Mouse (Mus musculus) stomach, embryonic 14.5 days (tissue): ENCODE results near the gene Heyl. TPM values are rescaled to one million over a fixed set of nuclear protein-coding genes. Genes with fewer than 3 reads are reported as not detected.
A peak's percentile ranks its signal among the peaks of the same experiment; 100 is the strongest.
"Not testable (repeated sequence)": the region's sequence is repeated elsewhere in the genome, so short reads cannot be mapped to it uniquely, and the experiment has no call there.

Source experiments
- ATAC-seq: fragments of 200-750 bp; cut with Nextera tagmentation; 2 replicates; pipeline ENCODE4 v1.8.0; 2017; ENCODE audit warnings: low read depth, moderate TSS enrichment; ENCODE audit not compliant: insufficient number of reproducible peaks, insufficient read depth, low FRiP score
- H3K27ac ChIP-seq: fragments of 300-500 bp; sonication (generic); 2 replicates; pipeline ENCODE4 v1.5.1; 2014; ENCODE audit warnings: mild to moderate bottlenecking, low read length, moderate library complexity, mixed read lengths
- H3K27me3 ChIP-seq: fragments of 300-500 bp; sonication (generic); 2 replicates; pipeline ENCODE4 v1.6.1; 2014; ENCODE audit warnings: low read length, control low read depth, mixed read lengths; ENCODE audit not compliant: control insufficient read depth, insufficient read depth
- H3K36me3 ChIP-seq: fragments of 300-500 bp; sonication (generic); 2 replicates; pipeline ENCODE4 v1.6.1; 2014; ENCODE audit warnings: mild to moderate bottlenecking, control low read depth, low read length, moderate library complexity, mixed read lengths; ENCODE audit not compliant: control insufficient read depth, insufficient read depth
- H3K4me1 ChIP-seq: fragments of 300-500 bp; sonication (generic); 2 replicates; pipeline ENCODE4 v1.6.1; 2014; ENCODE audit warnings: low read length, control low read depth, mixed read lengths; ENCODE audit not compliant: control insufficient read depth, insufficient read depth
- H3K4me2 ChIP-seq: fragments of 300-500 bp; sonication (generic); replicated peaks from 2 replicates; pipeline ENCODE4 v1.6.1; 2014; ENCODE audit warnings: low read depth, low read length, control low read depth
- H3K4me3 ChIP-seq: fragments of 300-500 bp; sonication (generic); 2 replicates; pipeline ENCODE4 v1.5.1; 2014; ENCODE audit warnings: low read depth, low read length, control low read depth
- H3K9ac ChIP-seq: fragments of 300-500 bp; sonication (generic); replicated peaks from 2 replicates; pipeline ENCODE4 v1.6.1; 2014; ENCODE audit warnings: low read depth, mild to moderate bottlenecking, control low read depth, low read length, moderate library complexity, mixed read lengths
- H3K9me3 ChIP-seq: fragments of 300-500 bp; sonication (generic); 2 replicates; pipeline ENCODE4 v1.6.1; 2016; ENCODE audit warnings: low read depth, low read length, control low read depth; ENCODE audit not compliant: control insufficient read depth
- WGBS: fragments of 180-500 bp; shearing (Covaris S2); extraction: QIAGEN DNeasy Blood & Tissue Kit; methylation state at CpG from one replicate; pipeline ENCODE4 v1.1.7; 2014; 5-methylcytosine and 5-hydroxymethylcytosine counted together
- polyA plus RNA-seq: library from polyadenylated mRNA; unstranded; fragments of >200 nt; fragmentation: Nextera tagmentation; extraction: Ambion mirVana; gene quantifications from 2 replicates; pipeline ENCODE4 v1.2.1, GENCODE M21; 2014

Gene Heyl
- polyA plus RNA-seq, 1 experiment from 2014 or later = 20.6 TPM

DNA sequence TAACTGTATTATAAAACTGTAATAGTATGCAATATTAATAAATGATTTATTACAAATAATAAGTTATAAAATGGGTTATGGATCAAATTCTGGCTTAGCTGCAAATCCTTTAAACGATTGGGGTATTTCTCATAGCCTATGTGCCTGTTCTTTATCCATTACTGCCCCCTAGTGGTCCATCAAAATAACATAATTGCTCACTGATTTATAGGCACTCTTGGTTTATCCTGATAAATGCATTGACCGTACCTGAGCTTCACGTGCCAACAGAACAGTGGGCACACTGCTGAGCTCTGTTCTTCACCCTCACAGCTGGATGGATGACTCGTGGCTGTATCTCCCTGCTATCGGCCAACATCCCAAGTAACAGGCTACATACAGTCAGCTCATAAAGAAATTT is 21.3 kb downstream of the Heyl start:
- H3K27me3 ChIP-seq = no peaks in the 10 kb centered on the region
- H3K9me3 ChIP-seq = no peaks in the 10 kb centered on the region
- peaks cover under 1% of the 10 kb centered on the region; the same call in 1 of the 2 replicates for H3K4me1 ChIP-seq
- no peak for ATAC-seq
- H3K9ac ChIP-seq = no peak overlapping the region
- H3K4me2 ChIP-seq = no peak overlapping the region
- H3K4me3 ChIP-seq = no peak overlapping the region
- WGBS = 16% methylated on average over 5 of the region's 5 CpGs
- no peaks in the 10 kb centered on the region for H3K36me3 ChIP-seq
- H3K27ac ChIP-seq = no peak overlapping the region

DNA sequence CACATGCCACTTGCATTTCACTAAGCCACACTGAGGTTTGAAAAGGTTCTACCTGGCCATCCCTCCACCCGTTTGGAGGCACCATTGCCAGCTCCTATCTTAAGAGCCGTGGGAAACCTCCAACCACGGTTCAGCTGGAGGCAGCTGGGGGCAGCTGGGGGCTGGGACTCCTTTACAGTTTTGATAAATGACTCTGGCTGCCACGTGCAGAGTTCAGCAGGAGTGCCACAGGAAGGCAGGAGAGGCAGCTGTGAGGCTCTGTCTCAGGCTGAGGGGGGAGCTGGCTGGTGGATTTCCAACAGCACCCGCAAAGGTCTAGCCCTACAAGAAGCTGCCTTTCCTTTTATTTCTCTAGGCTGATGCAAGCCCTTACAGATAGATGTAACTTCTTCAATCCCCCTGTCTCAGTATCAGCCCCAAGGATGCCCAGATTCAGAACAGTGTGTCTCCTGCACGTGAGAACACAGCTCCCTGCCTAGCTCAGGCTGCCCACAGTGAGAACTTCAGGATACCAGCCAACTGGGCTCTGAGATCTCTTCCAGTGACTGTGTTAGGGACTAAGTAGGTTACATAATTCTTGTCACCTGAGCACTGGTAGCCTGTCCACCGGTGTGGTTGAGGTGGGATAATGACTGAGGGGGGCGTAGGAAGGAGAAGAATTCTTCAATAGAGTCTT is 26.9 kb downstream of the Heyl start:
- Histone ChIP-seq H3K9me3 (no peaks in the 10 kb centered on the region), H3K27ac (no peak overlapping the region), H3K27me3 (no peaks in the 10 kb centered on the region), H3K9ac (no peak overlapping the region), H3K4me3 (no peak overlapping the region), H3K36me3 (no peaks in the 10 kb centered on the region), H3K4me1 (peaks cover 13% of the 10 kb centered on the region), H3K4me2 (no peak overlapping the region)
- ATAC-seq = peak; percentile 91
- WGBS = 18% methylated on average over 8 of the region's 8 CpGs

DNA sequence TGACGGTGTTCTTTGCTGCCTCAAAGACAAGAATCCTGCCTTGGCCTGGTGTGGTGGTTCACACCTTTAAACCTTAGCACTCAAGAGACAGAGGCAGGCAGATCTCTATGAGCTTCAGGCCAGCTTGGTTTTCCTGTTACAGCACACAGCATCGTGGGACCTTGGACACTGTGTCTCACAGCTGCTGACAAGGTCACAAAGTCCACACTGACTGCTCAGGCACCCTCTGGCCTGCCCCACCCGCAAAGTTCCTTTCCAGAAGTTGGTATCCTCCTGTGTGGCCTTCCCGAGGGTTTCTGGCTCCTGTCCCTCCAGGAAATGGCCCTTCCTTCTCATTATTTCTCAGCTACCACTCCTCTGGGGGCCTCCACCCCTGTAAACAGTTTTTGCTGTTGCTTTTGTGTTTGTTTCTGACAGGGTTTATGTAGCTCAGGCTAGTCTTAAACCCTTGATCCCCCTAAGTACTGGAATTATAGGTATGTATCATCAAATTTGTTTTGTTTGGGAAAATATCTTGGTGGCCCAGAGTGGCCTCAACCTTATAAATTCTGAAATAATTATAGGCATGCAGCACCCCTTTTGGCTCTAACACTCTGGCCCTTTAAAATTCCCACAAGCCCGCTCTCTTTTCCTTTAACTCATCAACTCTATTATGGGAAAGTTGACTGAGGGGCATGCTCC is 28.5 kb downstream of the Heyl start, which contains the start of gene Pabpc4:
Pabpc4 (plus strand) TSS at position 631 of the 681 bp plus-strand sequence.
- no peak within 1 kb of the TSS for H3K4me2 ChIP-seq
- no peak within 1 kb of the TSS for H3K9ac ChIP-seq
- no peak within 1 kb of the TSS for H3K27ac ChIP-seq
- H3K4me3 ChIP-seq = no peak within 1 kb of the TSS
- WGBS = 64% methylated on average over 5 of the region's 5 CpGs
- no peak for ATAC-seq
- no peaks in the 10 kb centered on the region for H3K27me3 ChIP-seq
- peaks cover 13% of the 10 kb centered on the region for H3K4me1 ChIP-seq
- no peaks in the 10 kb centered on the region for H3K9me3 ChIP-seq
- no peaks in the 10 kb centered on the region for H3K36me3 ChIP-seq

DNA sequence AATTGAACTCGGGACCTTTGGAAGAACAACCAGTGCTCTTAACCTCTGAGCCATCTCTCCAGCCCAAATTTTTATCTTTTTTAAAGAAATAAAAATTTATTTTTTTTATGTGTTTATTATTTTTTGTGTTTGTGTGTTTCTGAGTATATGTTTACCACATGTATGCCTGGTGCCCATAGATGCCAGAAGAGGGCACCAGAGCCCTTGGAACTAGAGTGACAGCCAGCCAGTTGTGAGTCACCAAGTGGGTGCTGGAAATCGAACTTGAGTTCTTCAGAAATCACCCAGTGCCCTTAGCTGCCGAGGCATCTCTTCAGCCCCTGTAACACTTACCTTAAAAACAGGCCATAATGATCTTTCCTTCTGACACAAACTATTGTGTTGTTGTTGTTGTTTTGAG is 37.7 kb downstream of the Heyl start:
- H3K9me3 ChIP-seq = no peaks in the 10 kb centered on the region
- no peaks in the 10 kb centered on the region for H3K27me3 ChIP-seq
- H3K27ac ChIP-seq = no peak overlapping the region
- no peaks in the 10 kb centered on the region for H3K4me1 ChIP-seq
- no peak for ATAC-seq
- no peak overlapping the region for H3K9ac ChIP-seq
- H3K36me3 ChIP-seq = no peaks in the 10 kb centered on the region
- no peak overlapping the region for H3K4me2 ChIP-seq
- WGBS = 90% methylated on average over 3 of the region's 3 CpGs
- H3K4me3 ChIP-seq = no peak overlapping the region

DNA sequence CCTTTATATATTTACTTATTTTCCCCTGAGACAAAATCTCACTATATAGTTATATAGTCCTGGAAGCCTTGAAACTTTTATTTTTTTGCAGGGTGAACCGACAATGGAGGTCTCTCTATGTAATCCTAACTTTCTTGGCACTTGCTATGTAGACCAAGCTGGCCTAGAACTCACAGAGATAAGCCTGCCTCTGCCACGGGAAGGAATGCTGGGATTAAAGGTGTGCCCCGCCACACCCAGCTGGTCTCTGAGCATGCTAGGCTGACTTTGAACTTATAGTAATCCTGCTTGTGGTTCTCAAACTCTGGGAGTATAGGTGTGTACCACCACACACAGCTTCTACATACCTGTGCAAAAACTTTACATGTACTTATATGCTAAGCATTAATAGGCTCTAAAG is 46.8 kb downstream of the Heyl start:
- Histone ChIP-seq H3K4me2 (no peak overlapping the region), H3K27me3 (no peaks in the 10 kb centered on the region), H3K36me3 (no peaks in the 10 kb centered on the region), H3K9me3 (no peaks in the 10 kb centered on the region), H3K27ac (no peak overlapping the region), H3K9ac (no peak overlapping the region), H3K4me1 (peaks cover 13% of the 10 kb centered on the region; the same call in 1 of the 2 replicates), H3K4me3 (no peak overlapping the region)
- no peak for ATAC-seq
- 73% methylated on average over 3 of the region's 3 CpGs for WGBS

DNA sequence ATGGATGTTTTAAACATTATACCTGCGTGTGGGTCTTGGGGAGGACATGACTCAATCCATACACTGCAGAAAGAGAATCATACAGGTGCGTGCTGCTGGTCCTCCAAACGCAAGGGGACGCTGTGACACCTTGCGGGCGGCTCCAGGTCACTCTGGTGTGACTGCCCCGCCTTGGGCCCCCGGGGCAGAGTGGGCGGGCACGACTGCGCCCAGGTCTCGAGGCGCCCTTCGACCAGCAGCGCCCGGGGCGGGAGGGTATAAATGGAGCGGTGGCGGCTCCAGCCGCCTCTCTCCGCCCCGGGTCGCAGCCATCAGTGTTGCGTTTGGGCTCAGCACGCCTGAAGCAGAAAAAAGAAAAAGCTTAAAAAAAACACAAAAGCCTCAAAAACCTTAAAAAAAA is 49.1 kb downstream of the Heyl start:
- WGBS = under 1% methylated on average over 25 of the region's 25 CpGs
- no peak overlapping the region; the same call in 1 of the 2 replicates for H3K4me2 ChIP-seq
- no peaks in the 10 kb centered on the region for H3K9me3 ChIP-seq
- no peaks in the 10 kb centered on the region for H3K27me3 ChIP-seq
- H3K4me1 ChIP-seq = peaks cover 21% of the 10 kb centered on the region; the same call in 1 of the 2 replicates
- peaks cover 8% of the 10 kb centered on the region for H3K36me3 ChIP-seq
- H3K9ac ChIP-seq = 0 out of 2 replicates have a peak overlapping the region, but pooled peaks have one; percentile 30
- peak overlapping the region; percentile 17; the same call in 1 of the 2 replicates for H3K27ac ChIP-seq
- ATAC-seq = peak; percentile 94
- peak overlapping the region; percentile 49 for H3K4me3 ChIP-seq

DNA sequence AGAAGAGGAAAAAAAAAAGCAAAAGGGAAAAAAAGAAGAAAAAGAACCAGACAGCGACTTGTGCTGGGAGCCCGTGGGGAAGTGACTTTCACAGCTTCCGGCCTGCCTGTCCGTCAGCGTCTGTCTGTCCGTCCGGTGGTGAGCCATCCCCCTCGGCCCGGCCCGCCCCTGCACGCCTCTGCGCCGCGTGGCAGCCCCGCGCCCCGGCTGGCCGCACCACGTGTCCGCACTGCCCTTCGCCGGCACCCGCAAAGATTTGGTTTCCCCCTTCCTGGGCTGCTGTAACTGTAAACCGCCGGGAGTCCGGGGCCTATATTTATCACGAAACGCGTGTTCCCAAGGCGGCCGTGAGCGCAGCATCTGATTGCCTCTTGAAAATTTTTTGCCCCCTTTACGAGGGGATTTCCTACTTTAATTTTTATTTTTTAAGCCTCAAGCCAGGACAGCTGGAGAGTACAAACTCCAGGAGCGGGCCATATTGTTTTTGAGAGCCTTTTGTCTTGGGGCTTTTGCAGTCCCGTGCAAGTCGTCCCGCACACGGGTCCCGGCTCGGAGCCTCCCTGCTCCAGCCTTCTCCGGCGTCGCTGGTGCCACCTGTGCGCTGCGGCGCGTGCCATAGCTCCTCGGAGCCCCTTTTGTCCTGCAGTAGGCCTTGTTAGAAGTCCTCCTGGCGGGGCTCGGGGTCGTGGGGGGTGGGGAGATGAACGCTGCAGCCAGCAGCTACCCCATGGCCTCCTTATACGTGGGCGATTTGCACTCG is 49.7 kb downstream of the Heyl start:
- Histone ChIP-seq H3K4me1 (peaks cover 21% of the 10 kb centered on the region; the same call in 1 of the 2 replicates), H3K4me3 (peak overlapping the region; percentile 49), H3K36me3 (peaks cover 11% of the 10 kb centered on the region), H3K9ac (peak overlapping the region; percentile 30; the same call in 1 of the 2 replicates), H3K4me2 (peak overlapping the region; percentile 95), H3K27ac (peak overlapping the region; percentile 17; the same call in 1 of the 2 replicates)
- not testable (repeated sequence) for H3K9me3 ChIP-seq, H3K27me3 ChIP-seq
- peak; percentile 26; the same call in 1 of the 2 replicates for ATAC-seq
- under 1% methylated on average over 42 of the region's 55 CpGs for WGBS

DNA sequence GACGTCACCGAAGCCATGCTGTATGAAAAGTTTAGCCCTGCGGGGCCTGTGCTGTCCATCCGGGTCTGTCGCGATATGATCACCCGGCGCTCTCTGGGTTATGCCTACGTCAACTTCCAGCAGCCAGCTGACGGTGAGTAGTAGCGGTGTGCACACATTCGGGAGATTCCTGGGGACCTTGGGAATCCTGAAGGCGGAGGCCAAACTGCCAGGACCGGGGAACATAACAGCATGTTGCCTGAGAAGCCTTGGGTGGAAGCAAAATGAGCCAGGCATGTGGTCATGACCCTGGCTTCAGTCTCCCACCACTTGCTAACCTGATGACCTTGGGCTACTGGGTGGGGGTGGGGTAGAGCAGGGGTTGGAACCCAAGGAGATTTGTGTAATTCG is 50.3 kb downstream of the Heyl start:
- 2% methylated on average over 12 of the region's 15 CpGs for WGBS
- H3K9me3 ChIP-seq, H3K27me3 ChIP-seq, ATAC-seq, H3K27ac ChIP-seq: not testable (repeated sequence)
- Histone ChIP-seq H3K4me1 (peaks cover 21% of the 10 kb centered on the region; the same call in 1 of the 2 replicates), H3K36me3 (peaks cover 17% of the 10 kb centered on the region), H3K4me2 (peak overlapping the region; percentile 95), H3K4me3 (peak overlapping the region; percentile 49), H3K9ac (peak overlapping the region; percentile 34)
